Mouse (Mus musculus) liver, embryonic 12.5 days (tissue): ENCODE measurements around the gene Gm21188. TPM values are rescaled to one million over a fixed set of nuclear protein-coding genes. Genes with fewer than 3 reads are reported as not detected.
"Not testable (repeated sequence)": the region's sequence is repeated elsewhere in the genome, so short reads cannot be mapped to it uniquely, and the experiment has no call there.

Experiments
- ATAC-seq: fragments of 200-750 bp; cut with Nextera tagmentation; 2 replicates; pipeline ENCODE4 v1.8.0; 2017; ENCODE audit warnings: moderate number of reproducible peaks, mild to moderate bottlenecking, moderate library complexity
- H3K27ac ChIP-seq: fragments of 300-500 bp; sonication (generic); 2 replicates; pipeline ENCODE4 v1.5.1; 2016; ENCODE audit warnings: mild to moderate bottlenecking
- H3K27me3 ChIP-seq: fragments of 300-500 bp; sonication (generic); replicated peaks from 2 replicates; pipeline ENCODE4 v1.6.1; 2016; ENCODE audit warnings: mild to moderate bottlenecking, moderate library complexity
- H3K36me3 ChIP-seq: fragments of 300-500 bp; sonication (generic); 2 replicates; pipeline ENCODE4 v1.6.1; 2016; ENCODE audit warnings: mild to moderate bottlenecking, moderate library complexity
- H3K4me1 ChIP-seq: fragments of 300-500 bp; sonication (generic); 2 replicates; pipeline ENCODE4 v1.6.1; 2016
- H3K4me2 ChIP-seq: fragments of 300-500 bp; sonication (generic); 2 replicates; pipeline ENCODE4 v1.6.1; 2016; ENCODE audit warnings: mild to moderate bottlenecking, moderate library complexity
- H3K4me3 ChIP-seq: fragments of 300-500 bp; sonication (generic); 2 replicates; pipeline ENCODE4 v1.5.1; 2016; ENCODE audit warnings: mild to moderate bottlenecking, moderate library complexity
- H3K9ac ChIP-seq: fragments of 300-500 bp; sonication (generic); 2 replicates; pipeline ENCODE4 v1.6.1; 2016; ENCODE audit warnings: mild to moderate bottlenecking, moderate library complexity
- H3K9me3 ChIP-seq: fragments of 300-500 bp; sonication (generic); replicated peaks from 2 replicates; pipeline ENCODE4 v1.6.1; 2016; ENCODE audit warnings: mild to moderate bottlenecking, moderate library complexity
- WGBS: fragments of 180-500 bp; shearing (Covaris S2); methylation state at CpG from one replicate; pipeline ENCODE4 v1.1.7; 2016; ENCODE audit not compliant: insufficient replicate concordance; 5-methylcytosine and 5-hydroxymethylcytosine counted together
- polyA plus RNA-seq: library from polyadenylated mRNA; unstranded; fragments of >200 nt; fragmentation: Nextera tagmentation; extraction: Ambion mirVana; gene quantifications from 2 replicates; pipeline ENCODE4 v1.2.1, GENCODE M21; 2016

Gm21188 gene
- polyA plus RNA-seq, 1 experiment from 2014 or later: not detected

- 4% methylated on average over 21 of the region's 21 CpGs for WGBS
- not testable (repeated sequence) for H3K9me3 ChIP-seq, H3K9ac ChIP-seq, H3K4me1 ChIP-seq, H3K27ac ChIP-seq, ATAC-seq, H3K4me3 ChIP-seq, H3K36me3 ChIP-seq, H3K4me2 ChIP-seq
- peaks cover 26% of the 10 kb centered on the region for H3K27me3 ChIP-seq
Measured at GRCm38 (mm10) chr13:120025004-120025403, 27.0 kb downstream of the Gm21188 start.

DNA sequence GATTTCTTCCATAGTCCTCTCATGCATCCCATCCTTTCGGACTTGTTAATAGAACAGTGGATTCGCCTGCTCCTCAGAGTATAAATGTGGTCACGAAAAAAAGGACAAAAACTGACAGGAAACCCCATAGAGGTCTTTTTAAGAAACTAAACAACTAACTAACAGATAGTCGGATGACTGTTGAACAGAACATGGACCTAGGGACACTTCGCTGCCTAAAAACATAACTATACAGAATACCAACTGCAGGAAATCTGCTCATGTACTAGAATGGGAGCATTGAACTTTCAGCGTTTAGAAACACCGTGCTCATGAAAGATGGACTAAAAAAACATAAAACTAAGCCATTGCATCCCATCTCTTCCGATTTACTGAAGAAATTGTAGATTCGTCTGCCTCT lies 27.4 kb downstream of the Gm21188 start:
- H3K27me3 ChIP-seq: peaks cover 26% of the 10 kb centered on the region
- not testable (repeated sequence) for H3K4me3 ChIP-seq, H3K4me1 ChIP-seq, H3K27ac ChIP-seq, H3K9me3 ChIP-seq, ATAC-seq, H3K9ac ChIP-seq, H3K4me2 ChIP-seq, H3K36me3 ChIP-seq
- 12% methylated on average over 9 of the region's 9 CpGs for WGBS

- not testable (repeated sequence) for H3K9ac ChIP-seq, H3K4me1 ChIP-seq, H3K9me3 ChIP-seq, H3K27ac ChIP-seq, H3K4me3 ChIP-seq, H3K4me2 ChIP-seq, ATAC-seq, H3K36me3 ChIP-seq
- peaks cover 22% of the 10 kb centered on the region for H3K27me3 ChIP-seq
- no CpG with 5 or more reads among the region's 1 CpGs for WGBS
Measured at GRCm38 (mm10) chr13:120021477-120021876, 30.5 kb downstream of the Gm21188 start.

GRCm38 (mm10) chr13:120015348-120016007 lies 36.5 kb downstream of the Gm21188 start:
- H3K27me3 ChIP-seq, H3K4me1 ChIP-seq, H3K36me3 ChIP-seq, H3K9me3 ChIP-seq, H3K4me2 ChIP-seq, H3K9ac ChIP-seq, H3K27ac ChIP-seq, H3K4me3 ChIP-seq: not testable (repeated sequence)
- 9% methylated on average over 8 of the region's 32 CpGs for WGBS
- ATAC-seq: 0 out of 2 replicates have a peak, but pooled peaks have one; percentile 5

DNA sequence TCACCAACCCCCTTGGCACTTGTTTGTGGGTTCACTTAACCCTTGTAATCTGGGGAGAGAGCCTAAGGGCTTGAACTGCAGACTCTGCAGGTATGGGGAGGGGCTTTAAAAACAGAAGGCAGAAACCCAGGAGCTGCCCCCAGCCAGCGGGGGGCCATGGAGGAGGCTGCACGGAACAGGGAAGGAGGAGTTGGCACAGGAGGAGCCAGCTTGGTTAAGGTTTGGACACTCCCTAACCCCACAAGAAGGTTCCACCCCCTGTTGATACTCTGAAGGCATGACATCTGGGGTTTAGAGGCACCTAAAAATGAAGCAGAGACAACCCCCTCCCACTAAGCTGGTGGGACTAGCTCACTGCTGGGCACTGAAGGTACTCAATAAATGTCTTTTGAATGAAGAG lies 38.0 kb downstream of the Gm21188 start:
- not testable (repeated sequence) for H3K4me3 ChIP-seq, H3K4me1 ChIP-seq, H3K27me3 ChIP-seq, H3K27ac ChIP-seq, ATAC-seq, H3K36me3 ChIP-seq, H3K4me2 ChIP-seq, H3K9ac ChIP-seq, H3K9me3 ChIP-seq
- no CpG with 5 or more reads among the region's 2 CpGs for WGBS

GRCm38 (mm10) chr13:120013544-120013943 lies 38.5 kb downstream of the Gm21188 start:
- H3K27ac ChIP-seq, H3K9me3 ChIP-seq, H3K4me2 ChIP-seq, H3K27me3 ChIP-seq, ATAC-seq, H3K36me3 ChIP-seq, H3K4me1 ChIP-seq, H3K4me3 ChIP-seq, H3K9ac ChIP-seq: not testable (repeated sequence)
- WGBS: no CpG with 5 or more reads among the region's 5 CpGs

GRCm38 (mm10) chr13:120010068-120010467 lies 41.9 kb downstream of the Gm21188 start:
- not testable (repeated sequence) for H3K4me3 ChIP-seq, H3K4me2 ChIP-seq, H3K27ac ChIP-seq, H3K4me1 ChIP-seq, ATAC-seq, H3K27me3 ChIP-seq, H3K9ac ChIP-seq, H3K9me3 ChIP-seq, H3K36me3 ChIP-seq

GRCm38 (mm10) chr13:119999215-119999614 lies 52.8 kb downstream of the Gm21188 start:
- H3K27me3 ChIP-seq, H3K9me3 ChIP-seq, ATAC-seq, H3K4me1 ChIP-seq, H3K9ac ChIP-seq, H3K4me3 ChIP-seq, H3K36me3 ChIP-seq, H3K4me2 ChIP-seq, H3K27ac ChIP-seq: not testable (repeated sequence)
- no CpG with 5 or more reads among the region's 4 CpGs for WGBS

DNA sequence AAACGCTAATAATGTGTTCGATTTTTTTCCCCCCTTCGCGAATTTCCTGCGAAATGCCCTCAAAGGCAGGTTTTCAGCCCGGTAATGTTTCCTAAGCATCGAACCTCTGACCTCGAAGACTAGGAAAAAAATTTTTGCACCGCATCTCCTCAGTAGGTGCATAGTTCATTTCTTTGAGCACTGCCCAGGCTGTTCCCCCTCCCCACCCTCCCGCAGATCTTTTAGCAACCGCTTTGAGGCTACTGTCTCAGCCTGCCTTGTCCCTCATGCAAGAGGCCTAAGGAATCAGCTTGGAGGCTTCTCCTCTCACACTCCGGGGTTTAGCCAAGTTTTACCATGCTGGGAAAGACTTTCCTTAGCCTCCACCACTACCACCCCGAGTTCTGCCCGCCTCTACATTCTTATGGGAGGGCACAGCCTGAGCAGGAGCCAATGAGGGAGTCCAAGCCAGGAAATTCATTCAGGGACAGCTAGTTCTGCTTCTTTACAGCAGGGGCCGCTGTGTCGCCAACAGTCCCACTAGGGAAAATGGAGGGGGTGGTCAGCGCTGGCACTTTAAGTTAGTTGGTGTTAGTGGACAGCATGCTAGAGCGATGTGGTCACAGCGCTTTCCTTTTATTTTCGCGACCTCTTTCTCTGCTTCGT lies 53.4 kb downstream of the Gm21188 start:
- ATAC-seq, H3K4me1 ChIP-seq: not testable (repeated sequence)
- no CpG with 5 or more reads among the region's 22 CpGs for WGBS

GRCm38 (mm10) chr13:119991917-119992496 lies 60.0 kb downstream of the Gm21188 start:
- H3K27me3 ChIP-seq, H3K9me3 ChIP-seq, H3K4me3 ChIP-seq, ATAC-seq, H3K9ac ChIP-seq, H3K4me2 ChIP-seq, H3K36me3 ChIP-seq, H3K27ac ChIP-seq, H3K4me1 ChIP-seq: not testable (repeated sequence)
- no CpG with 5 or more reads among the region's 10 CpGs for WGBS

More for the DNA sequence above, 53.4 kb downstream of the Gm21188 start:
- not testable (repeated sequence) for H3K27me3 ChIP-seq, H3K4me2 ChIP-seq, H3K36me3 ChIP-seq, H3K9ac ChIP-seq, H3K27ac ChIP-seq, H3K9me3 ChIP-seq, H3K4me3 ChIP-seq

GRCm38 (mm10) chr13:119991264-119991663 lies 60.7 kb downstream of the Gm21188 start:
- H3K27ac ChIP-seq, H3K4me3 ChIP-seq, H3K4me1 ChIP-seq, H3K9me3 ChIP-seq, H3K36me3 ChIP-seq, H3K27me3 ChIP-seq, ATAC-seq, H3K4me2 ChIP-seq, H3K9ac ChIP-seq: not testable (repeated sequence)
- no CpG with 5 or more reads among the region's 13 CpGs for WGBS
